In genomic region chr11:44494643-44495323, GRCm38 (mm10) we compare ENCODE assay signal across 21 mouse cellular contexts. TPM values are rescaled to one million over a fixed set of nuclear protein-coding genes. Genes with fewer than 3 reads are reported as not detected.
A peak's percentile ranks its signal among the peaks of the same experiment; 100 is the strongest.
DNase-seq lines count a peak whose midpoint lies in the region; ATAC-seq and TF ChIP-seq lines count a peak whose summit lies in the region.
"Had no signal": no experiment of that assay in that cellular context is flagged by ENCODE, and none has a peak within 500 bp of the region (broad histone marks: within the 10 kb centered on the region; RNA-seq: fewer than 3 reads in every experiment).

No protein-coding gene starts in this region.

- 0 out of 2 replicates have a peak, but pooled peaks have one; percentile 21 for ATAC-seq in common myeloid progenitor, adult 5-6 weeks (replicated peaks; ENCODE audit: low read depth, poor library complexity, severe bottlenecking)
- peak; percentile 93 for ATAC-seq in liver, embryonic 13.5 days (ENCODE audit: low read depth)
- ATAC-seq: hindbrain, postnatal 0 days had no signal

- TF ChIP-seq CTCF in kidney, adult 2 months (conservative IDR thresholded peaks at IDR 0.05; ENCODE audit: insufficient read depth, insufficient read length, low read depth, low read length): no peak

- H3K9me3 ChIP-seq in liver, embryonic 13.5 days (replicated peaks): no peaks in the 10 kb centered on the region
- H3K9me3 ChIP-seq: embryonic facial prominence, embryonic 12.5 days; heart, embryonic 15.5 days; limb, embryonic 10.5 days had no signal

- DNase-seq in heart, adult 11 months: peak; percentile 60
- no peak for DNase-seq in heart, adult 18-20 months
- DNase-seq in liver, embryonic 13.5 days: no peak
- peak; percentile 45 for DNase-seq in thymus, postnatal 14 days
- no peak for DNase-seq in MN1 (ENCODE audit: low spot score)
- no peak for DNase-seq in kidney, postnatal 36 days
- no peak for DNase-seq in kidney, adult 2 months
- DNase-seq: adrenal gland, postnatal 14 days; cerebellum, adult 18-20 months; cerebellum, postnatal 36 days; gastrocnemius, adult 2 months; heart, adult 2 months; kidney, adult 9 months; kidney, postnatal 4 days; lung, adult 2 months; midbrain, embryonic 14.5 days had no signal

- H3K27ac ChIP-seq in liver, embryonic 13.5 days: peak overlapping the region; percentile 73
- no peak overlapping the region for H3K27ac ChIP-seq in kidney, adult 2 months (ENCODE audit: insufficient read depth, low read depth, low read length)
- H3K27ac ChIP-seq: embryonic facial prominence, embryonic 12.5 days; gastrocnemius, adult 2 months; heart, adult 2 months; heart, embryonic 15.5 days; hindbrain, postnatal 0 days; limb, embryonic 10.5 days had no signal

- WGBS in liver, embryonic 13.5 days (ENCODE audit: insufficient replicate concordance): 52% methylated on average over 5 of the region's 5 CpGs
- WGBS in kidney, adult 2 months: 88% methylated on average over 5 of the region's 5 CpGs

- H3K4me2 ChIP-seq in liver, embryonic 13.5 days: no peak overlapping the region
- H3K4me2 ChIP-seq: embryonic facial prominence, embryonic 12.5 days; heart, embryonic 15.5 days had no signal

- H3K36me3 ChIP-seq in liver, embryonic 13.5 days: no peaks in the 10 kb centered on the region
- H3K36me3 ChIP-seq in kidney, adult 2 months (ENCODE audit: control insufficient read depth, insufficient read depth, low read length): no peaks in the 10 kb centered on the region
- H3K36me3 ChIP-seq: embryonic facial prominence, embryonic 12.5 days; heart, embryonic 15.5 days; limb, embryonic 10.5 days had no signal

- H3K9ac ChIP-seq in liver, embryonic 13.5 days: peak overlapping the region; percentile 38; the same call in 1 of the 2 replicates
- H3K9ac ChIP-seq: embryonic facial prominence, embryonic 12.5 days; heart, embryonic 15.5 days had no signal

- H3K4me1 ChIP-seq in liver, embryonic 13.5 days (replicated peaks): peaks cover 45% of the 10 kb centered on the region
- no peaks in the 10 kb centered on the region for H3K4me1 ChIP-seq in kidney, adult 2 months (ENCODE audit: control insufficient read depth, insufficient read depth, low read length)
- H3K4me1 ChIP-seq: limb, embryonic 10.5 days had no signal

- H3K4me3 ChIP-seq in liver, embryonic 13.5 days (replicated peaks): no peak overlapping the region
- no peak overlapping the region for H3K4me3 ChIP-seq in kidney, adult 2 months (ENCODE audit: insufficient read depth, low read depth, low read length)
- H3K4me3 ChIP-seq: embryonic facial prominence, embryonic 12.5 days; gastrocnemius, adult 2 months; heart, adult 2 months; heart, embryonic 15.5 days; limb, embryonic 10.5 days had no signal

- TF ChIP-seq POLR2A in kidney, adult 2 months (IDR thresholded peaks at IDR 0.05; ENCODE audit: low read depth, low read length): no peak

- no peaks in the 10 kb centered on the region for H3K27me3 ChIP-seq in liver, embryonic 13.5 days
- no peaks in the 10 kb centered on the region for H3K27me3 ChIP-seq in kidney, adult 2 months (replicated peaks; ENCODE audit: control insufficient read depth, insufficient read depth, low read length)
- H3K27me3 ChIP-seq: embryonic facial prominence, embryonic 12.5 days; heart, embryonic 15.5 days had no signal

RNA-seq across cellular contexts. Expression of gene Rnf145, which starts 24.0 kb away (rescaled TPM):
- total RNA-seq in heart, adult 18-20 months (2021): 10 to 100 TPM; 13.5 to 14.1 TPM
- total RNA-seq in common myeloid progenitor, adult 5-6 weeks (2017): 29.1 and 42.5 TPM in 2 replicates
- polyA plus RNA-seq in liver, embryonic 13.5 days (2015; fragmentation: Nextera tagmentation; extraction: Ambion mirVana): 45.9 and 47.8 TPM in 2 replicates
- polyA plus RNA-seq in kidney, adult 2 months (2012; rRNA removed): 62.1 and 68.7 TPM in 2 replicates

RNA-seq across cellular contexts. Expression of gene Ublcp1, which starts 24.5 kb away (rescaled TPM):
- 10 to 100 TPM; 36.0 to 40.8 TPM for total RNA-seq in heart, adult 18-20 months (2021)
- 17.4 and 30.9 TPM in 2 replicates for total RNA-seq in common myeloid progenitor, adult 5-6 weeks (2017)
- 43.9 and 47.6 TPM in 2 replicates for polyA plus RNA-seq in liver, embryonic 13.5 days (2015; fragmentation: Nextera tagmentation; extraction: Ambion mirVana)
- 18.3 and 18.7 TPM in 2 replicates for polyA plus RNA-seq in kidney, adult 2 months (2012; rRNA removed)

Comparison
In these comparisons a context has a peak if more than half of its experiments do, and no peak if none do; other contexts are left out.
1. DNase-seq: peak in heart, adult 11 months (single experiment) and thymus, postnatal 14 days (single experiment); none in heart, adult 18-20 months (0 of 2), liver, embryonic 13.5 days (single experiment), MN1 (single experiment), kidney, postnatal 36 days (0 of 2) and kidney, adult 2 months (single experiment).